13 mouse cellular contexts compared by ENCODE assay signal in the genomic region with DNA sequence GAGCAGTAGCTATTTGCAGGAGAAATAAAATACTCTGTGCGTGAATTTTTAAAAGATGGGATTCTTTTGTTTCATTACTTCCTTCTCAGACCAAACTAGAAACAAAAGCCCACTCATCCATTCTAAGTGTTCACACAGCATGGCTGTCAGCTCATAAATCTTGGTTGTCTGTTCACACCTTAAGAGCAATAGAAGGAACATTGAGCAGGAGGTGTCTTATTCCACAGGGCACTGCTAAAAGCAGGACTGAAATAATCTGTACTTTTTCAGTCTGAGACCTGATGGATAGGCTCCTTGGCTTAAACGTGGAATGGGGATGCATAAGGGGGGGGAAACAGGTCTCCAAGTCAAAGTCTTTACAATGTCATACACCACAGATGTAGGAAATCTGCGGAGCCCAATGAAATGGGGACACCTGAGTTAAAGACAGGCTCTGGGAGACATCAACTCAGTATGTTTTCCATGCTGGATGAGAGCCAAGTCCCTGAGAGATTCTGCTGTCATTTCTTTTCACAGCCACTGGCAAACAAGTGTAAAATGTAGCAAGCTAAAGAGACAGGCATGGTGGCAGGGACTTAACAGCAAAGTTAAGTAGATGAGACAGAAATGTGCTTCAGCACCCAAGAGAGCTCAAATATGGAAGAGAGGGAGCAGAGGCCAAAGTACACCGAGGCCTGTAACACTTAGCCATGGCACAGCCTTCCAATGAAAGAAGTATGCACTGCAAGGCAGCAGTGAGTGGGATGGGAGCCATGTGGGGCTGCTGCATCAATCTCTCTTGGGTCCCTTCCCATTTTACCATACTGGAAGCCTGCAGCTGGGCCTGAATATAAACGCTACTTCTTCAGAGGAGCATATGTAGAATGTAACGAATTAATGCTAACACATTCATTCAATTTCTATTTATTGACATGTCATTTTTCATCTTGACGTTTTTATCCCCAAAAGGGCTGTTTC.
DNase-seq lines count a peak whose midpoint lies in the region; ATAC-seq lines count a peak whose summit lies in the region.
"Had no signal": no experiment of that assay in that cellular context is flagged by ENCODE, and none has a peak within 500 bp of the region (broad histone marks: within the 10 kb centered on the region; RNA-seq: fewer than 3 reads in every experiment).

No protein-coding gene starts in this region.

- no peaks in the 10 kb centered on the region for H3K36me3 ChIP-seq in limb, embryonic 12.5 days
- H3K36me3 ChIP-seq in limb, embryonic 10.5 days: no peaks in the 10 kb centered on the region
- H3K36me3 ChIP-seq: embryonic facial prominence, embryonic 15.5 days; heart, embryonic 10.5 days had no signal

- H3K27me3 ChIP-seq in limb, embryonic 12.5 days: no peaks in the 10 kb centered on the region
- no peaks in the 10 kb centered on the region for H3K27me3 ChIP-seq in limb, embryonic 10.5 days (ENCODE audit: low read depth, poor library complexity, severe bottlenecking)
- H3K27me3 ChIP-seq: embryonic facial prominence, embryonic 15.5 days had no signal

- no peak overlapping the region; the same call in 1 of the 2 replicates for H3K27ac ChIP-seq in limb, embryonic 12.5 days
- no peak overlapping the region for H3K27ac ChIP-seq in limb, embryonic 10.5 days
- H3K27ac ChIP-seq: embryonic facial prominence, embryonic 15.5 days; heart, embryonic 10.5 days; layer of hippocampus, adult 2 months had no signal

- DNase-seq in frontal cortex, postnatal 10 days (ENCODE audit: low spot score in 2 of 2): no peak
- no peak for DNase-seq in limb, embryonic 10.5 days (ENCODE audit: low spot score)
- peak; percentile 25 for DNase-seq in adipocyte (ENCODE audit: low spot score)
- peak; percentile 2 for DNase-seq in left cerebral cortex, postnatal 4 days
- DNase-seq in urinary bladder, postnatal 4 days (ENCODE audit: low spot score in 2 of 2): no peak
- DNase-seq: heart, postnatal 36 days; thymus, postnatal 14 days had no signal

- intact Hi-C loops in left cerebral cortex, postnatal 4 days (cut with DNase I): no loop called here

- peak; percentile 54 for ATAC-seq in frontal cortex, adult (ENCODE audit: low TSS enrichment)
- ATAC-seq in limb, embryonic 12.5 days (ENCODE audit: insufficient number of reproducible peaks, insufficient read depth, low FRiP score, low TSS enrichment, low read depth): peak; percentile 31; the same call in 1 of the 2 replicates
- ATAC-seq: CD4-positive, CD25-positive, alpha-beta regulatory T cell, adult 4 months had no signal

- no peak overlapping the region for H3K4me2 ChIP-seq in limb, embryonic 12.5 days
- H3K4me2 ChIP-seq: embryonic facial prominence, embryonic 15.5 days had no signal

- H3K4me3 ChIP-seq in limb, embryonic 12.5 days (replicated peaks): no peak overlapping the region
- H3K4me3 ChIP-seq in limb, embryonic 10.5 days: no peak overlapping the region
- H3K4me3 ChIP-seq: embryonic facial prominence, embryonic 15.5 days; heart, embryonic 10.5 days; layer of hippocampus, adult 2 months had no signal

- H3K9me3 ChIP-seq in limb, embryonic 12.5 days: no peaks in the 10 kb centered on the region
- no peaks in the 10 kb centered on the region for H3K9me3 ChIP-seq in limb, embryonic 10.5 days (replicated peaks)
- H3K9me3 ChIP-seq: embryonic facial prominence, embryonic 15.5 days; heart, embryonic 10.5 days had no signal

- H3K9ac ChIP-seq in limb, embryonic 12.5 days (replicated peaks): no peak overlapping the region
- H3K9ac ChIP-seq: embryonic facial prominence, embryonic 15.5 days had no signal

- 64% methylated on average over 7 of the region's 7 CpGs for WGBS in limb, embryonic 12.5 days
- 70% methylated on average over 7 of the region's 7 CpGs for WGBS in limb, embryonic 10.5 days

- no peaks in the 10 kb centered on the region; the same call in 1 of the 2 replicates for H3K4me1 ChIP-seq in limb, embryonic 12.5 days (replicated peaks)
- peaks cover 8% of the 10 kb centered on the region; the same call in 1 of the 2 replicates for H3K4me1 ChIP-seq in limb, embryonic 10.5 days

Comparison
In these comparisons a context has a peak if more than half of its experiments do, and no peak if none do; other contexts are left out.
1. DNase-seq: peak in adipocyte (single experiment) and left cerebral cortex, postnatal 4 days (single experiment); none in frontal cortex, postnatal 10 days (0 of 2), limb, embryonic 10.5 days (single experiment) and urinary bladder, postnatal 4 days (0 of 2).